Mouse (Mus musculus): ENCODE measurements around the gene Neu3.

GRCm38 (mm10) chr7:99873965-99874364 lies 45.7 kb upstream of the Neu3 start:
- TF ChIP-seq CTCF (IDR thresholded peaks at IDR 0.05; ENCODE audit: low read depth, low read length) (no peak), TAL1 (conservative IDR thresholded peaks at IDR 0.05; ENCODE audit: low read depth, low read length) (no peak), GATA1 (IDR thresholded peaks at IDR 0.05; ENCODE audit: borderline replicate concordance, low read length) (no peak), POLR2AphosphoS5 (IDR thresholded peaks at IDR 0.05; ENCODE audit: insufficient replicate concordance, low read depth, low read length) (no peak)

Measured in G1E (cell line).